Comparison of ENCODE assay signal across 8 mouse cellular contexts in genomic region chr11:83409792-83410291, GRCm38 (mm10). TPM values are rescaled to one million over a fixed set of nuclear protein-coding genes. Genes with fewer than 3 reads are reported as not detected.
DNase-seq lines count a peak whose midpoint lies in the region; ATAC-seq lines count a peak whose summit lies in the region.

No protein-coding gene starts in this region.

- peak overlapping the region; percentile 74 for H3K4me3 ChIP-seq in heart, embryonic 11.5 days (ENCODE audit: low read depth, low read length)
- H3K4me3 ChIP-seq in intestine, embryonic 14.5 days (ENCODE audit: low read depth, low read length), result peak overlapping the region; percentile 71

- H3K36me3 ChIP-seq in heart, embryonic 11.5 days (ENCODE audit: control insufficient read depth, insufficient read depth, low read length), result no peaks in the 10 kb centered on the region
- no peaks in the 10 kb centered on the region for H3K36me3 ChIP-seq in intestine, embryonic 14.5 days (ENCODE audit: control insufficient read depth, insufficient read depth, low read length)

- peak overlapping the region; percentile 84 for H3K4me2 ChIP-seq in heart, embryonic 11.5 days
- H3K4me2 ChIP-seq in intestine, embryonic 14.5 days (ENCODE audit: low read length), result peak overlapping the region; percentile 87

- peak overlapping the region; percentile 80 for H3K9ac ChIP-seq in heart, embryonic 11.5 days (ENCODE audit: low read depth, low read length)
- H3K9ac ChIP-seq in intestine, embryonic 14.5 days (ENCODE audit: low read length), result peak overlapping the region; percentile 62

- 0 out of 2 replicates have a peak, but pooled peaks have one; percentile 7 for ATAC-seq in heart, embryonic 11.5 days (replicated peaks; ENCODE audit: insufficient number of reproducible peaks, low FRiP score, low TSS enrichment)
- ATAC-seq in intestine, embryonic 14.5 days (replicated peaks; ENCODE audit: low FRiP score, low TSS enrichment, low read depth), result peak; percentile 38; the same call in 1 of the 2 replicates

- 1% methylated on average over 34 of the region's 40 CpGs for WGBS in heart, embryonic 11.5 days (ENCODE audit: insufficient replicate concordance)
- 2% methylated on average over 26 of the region's 40 CpGs for WGBS in intestine, embryonic 14.5 days

- no peaks in the 10 kb centered on the region for H3K9me3 ChIP-seq in heart, embryonic 11.5 days (replicated peaks; ENCODE audit: control insufficient read depth, low read length)
- no peaks in the 10 kb centered on the region for H3K9me3 ChIP-seq in intestine, embryonic 14.5 days (ENCODE audit: control insufficient read depth, low read length)

- DNase-seq in heart, adult 9 months (ENCODE audit: low spot score in 2 of 2), result no peak
- DNase-seq in MN1 (ENCODE audit: low spot score), result peak; percentile 20
- peak; percentile 42 for DNase-seq in embryo, embryonic 9.5 days (ENCODE audit: extremely low spot score)
- peak; percentile 66 for DNase-seq in intestine, embryonic 14.5 days (ENCODE audit: low spot score)
- DNase-seq in neural tube, embryonic 10.5 days (ENCODE audit: extremely low spot score, low spot score), result peak; percentile 52
- DNase-seq in left cerebral cortex, adult 11 months (ENCODE audit: low spot score), result no peak
- DNase-seq in lung, postnatal 4 days, result no peak

- peaks cover 33% of the 10 kb centered on the region for H3K4me1 ChIP-seq in heart, embryonic 11.5 days (ENCODE audit: control insufficient read depth, insufficient read depth, low read length)
- peaks cover 5% of the 10 kb centered on the region; the same call in 1 of the 2 replicates for H3K4me1 ChIP-seq in intestine, embryonic 14.5 days (replicated peaks; ENCODE audit: control insufficient read depth, insufficient read depth, low read length)

- peak overlapping the region; percentile 12; the same call in 1 of the 2 replicates for H3K27ac ChIP-seq in heart, embryonic 11.5 days (ENCODE audit: low read depth, low read length)
- H3K27ac ChIP-seq in intestine, embryonic 14.5 days (ENCODE audit: low read depth), result no peak overlapping the region

- H3K27me3 ChIP-seq in heart, embryonic 11.5 days (ENCODE audit: control insufficient read depth, insufficient read depth, low read length), result peaks cover 8% of the 10 kb centered on the region; the same call in 1 of the 2 replicates
- 0 out of 2 replicates have a peak, but pooled peaks cover 10% of the 10 kb centered on the region for H3K27me3 ChIP-seq in intestine, embryonic 14.5 days (replicated peaks; ENCODE audit: control insufficient read depth, insufficient read depth, low read length)

RNA-seq across cellular contexts. Expression of gene Rasl10b, which starts 0.9 kb away (rescaled TPM):
- 4.4 and 5.3 TPM in 2 replicates for polyA plus RNA-seq in heart, embryonic 11.5 days (2014; fragmentation: Nextera tagmentation; extraction: Ambion mirVana)
- 1.7 and 2.3 TPM in 2 replicates for polyA plus RNA-seq in intestine, embryonic 14.5 days (2014; fragmentation: Nextera tagmentation; extraction: Ambion mirVana)

RNA-seq across cellular contexts. Expression of gene Gas2l2, which starts 19.4 kb away (rescaled TPM):
- 0.10 and 0.14 TPM in 2 replicates for polyA plus RNA-seq in heart, embryonic 11.5 days (2014; fragmentation: Nextera tagmentation; extraction: Ambion mirVana)
- polyA plus RNA-seq in intestine, embryonic 14.5 days (2014; fragmentation: Nextera tagmentation; extraction: Ambion mirVana), result 0.09 TPM in 1 of 2 replicates, not detected in the other

RNA-seq across cellular contexts. Expression of gene 1700020L24Rik, which starts 27.6 kb away (rescaled TPM):
- 2.1 and 2.3 TPM in 2 replicates for polyA plus RNA-seq in heart, embryonic 11.5 days (2014; fragmentation: Nextera tagmentation; extraction: Ambion mirVana)
- polyA plus RNA-seq in intestine, embryonic 14.5 days (2014; fragmentation: Nextera tagmentation; extraction: Ambion mirVana), result 1.3 and 1.4 TPM in 2 replicates

RNA-seq across cellular contexts. Expression of gene Mmp28, which starts 53.0 kb away (rescaled TPM):
- 3.3 and 5.6 TPM in 2 replicates for polyA plus RNA-seq in heart, embryonic 11.5 days (2014; fragmentation: Nextera tagmentation; extraction: Ambion mirVana)
- polyA plus RNA-seq in intestine, embryonic 14.5 days (2014; fragmentation: Nextera tagmentation; extraction: Ambion mirVana), result 1.2 and 1.5 TPM in 2 replicates

Comparison
In these comparisons a context has a peak if more than half of its experiments do, and no peak if none do; other contexts are left out.
1. DNase-seq: peak in MN1 (single experiment), embryo, embryonic 9.5 days (single experiment), intestine, embryonic 14.5 days (single experiment) and neural tube, embryonic 10.5 days (single experiment); none in heart, adult 9 months (0 of 2), left cerebral cortex, adult 11 months (single experiment) and lung, postnatal 4 days (0 of 2).